Mouse (Mus musculus): ENCODE data around the gene Pde12. TPM values are rescaled to one million over a fixed set of nuclear protein-coding genes. Genes with fewer than 3 reads are reported as not detected.
"Not testable (repeated sequence)": the region's sequence is repeated elsewhere in the genome, so short reads cannot be mapped to it uniquely, and the experiment has no call there.

Pde12 gene
- polyA plus RNA-seq (2015; fragmentation: Nextera tagmentation; extraction: Ambion mirVana) = 8.4 and 9.6 TPM in 2 replicates

DNA sequence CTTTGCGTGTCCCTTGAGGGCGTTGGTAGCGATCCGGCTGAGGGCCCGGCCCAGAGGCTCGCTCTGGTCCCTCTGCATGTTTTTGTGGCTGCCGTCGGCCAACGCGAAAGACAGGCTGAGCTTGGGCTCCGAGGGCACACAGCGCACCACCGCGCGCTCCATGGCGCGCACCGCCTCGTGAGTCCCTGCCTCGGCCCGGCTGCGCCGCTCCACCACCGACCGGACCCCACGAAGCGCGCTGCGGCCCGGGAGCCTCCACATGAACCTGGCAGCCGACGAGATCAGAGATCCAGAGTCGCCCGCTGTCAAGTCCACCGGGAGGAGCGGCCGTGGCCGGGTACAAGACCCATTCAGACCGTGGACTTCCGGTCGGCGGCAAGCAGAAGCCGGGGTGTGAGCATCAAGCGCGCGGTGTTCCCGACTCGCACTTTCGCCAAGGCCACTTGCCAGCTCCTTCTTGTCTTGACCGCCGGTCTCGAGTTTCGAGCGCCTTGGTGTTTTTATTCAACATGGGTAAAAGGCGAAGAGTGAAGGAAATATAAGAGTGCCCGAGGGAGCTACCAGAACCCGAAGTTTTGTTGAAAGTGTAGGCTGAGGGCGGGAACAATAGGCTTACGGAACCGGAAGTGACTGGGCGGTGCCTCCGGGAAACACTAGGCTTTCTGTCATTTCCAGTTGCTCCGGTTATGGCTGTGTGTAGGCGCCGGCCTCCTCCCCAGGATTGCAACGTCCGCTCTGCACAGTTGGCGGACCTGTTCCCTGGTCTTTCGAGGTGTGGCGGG, at the start of gene Pde12:
TSS of gene Pde12 (minus strand) at position 592 of the 782 bp plus-strand sequence.
- ATAC-seq (ENCODE audit: low read depth) (peak; percentile 83), DNase-seq (peak; percentile 83)
- Histone ChIP-seq H3K27me3 (no peaks in the 10 kb centered on the region), H3K4me2 (peak within 1 kb of the TSS; percentile 98), H3K4me3 (replicated peaks) (peak within 1 kb of the TSS; percentile 95), H3K27ac (peak within 1 kb of the TSS; percentile 89), H3K4me1 (replicated peaks) (peaks cover 60% of the 10 kb centered on the region), H3K9ac (peak within 1 kb of the TSS; percentile 92), H3K36me3 (peaks cover 17% of the 10 kb centered on the region), H3K9me3 (replicated peaks) (no peaks in the 10 kb centered on the region)
- WGBS (ENCODE audit: insufficient replicate concordance) = under 1% methylated on average over 70 of the region's 70 CpGs

- H3K36me3 ChIP-seq = not testable (repeated sequence)
These were observed 35.6 kb upstream of the Pde12 start for GRCm38 (mm10) chr14:26705246-26705645.

DNA sequence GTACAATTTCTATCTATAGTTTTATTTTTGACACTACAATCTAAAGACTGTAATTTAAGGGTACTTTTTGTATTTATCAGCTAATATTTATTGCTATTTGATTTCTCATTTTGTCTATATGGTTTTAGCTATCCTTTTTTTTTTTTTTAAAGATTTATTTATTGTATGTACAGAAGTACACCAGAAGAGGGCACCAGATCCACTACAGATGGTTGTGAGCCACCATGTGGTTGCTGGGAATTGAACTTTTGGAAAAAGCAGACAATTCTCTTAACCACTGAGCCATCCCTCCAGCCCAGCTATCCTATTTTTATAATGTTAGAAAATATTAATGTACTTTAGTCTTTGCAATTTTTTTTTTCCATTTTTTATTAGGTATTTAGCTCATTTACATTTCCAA, 28.2 kb upstream of the Pde12 start:
- Histone ChIP-seq H3K9me3 (replicated peaks) (no peaks in the 10 kb centered on the region), H3K27me3 (no peaks in the 10 kb centered on the region), H3K4me1 (replicated peaks) (no peaks in the 10 kb centered on the region), H3K4me3 (replicated peaks) (no peak overlapping the region), H3K36me3 (no peaks in the 10 kb centered on the region), H3K27ac (no peak overlapping the region), H3K9ac (no peak overlapping the region), H3K4me2 (no peak overlapping the region)
- no peak for ATAC-seq (ENCODE audit: low read depth)
- DNase-seq = no peak

More at GRCm38 (mm10) chr14:26705246-26705645, 35.6 kb upstream of the Pde12 start:
- not testable (repeated sequence) for H3K9ac ChIP-seq; H3K4me1 ChIP-seq (replicated peaks); H3K4me2 ChIP-seq; DNase-seq; H3K9me3 ChIP-seq (replicated peaks); H3K27ac ChIP-seq; ATAC-seq (ENCODE audit: low read depth); H3K27me3 ChIP-seq; H3K4me3 ChIP-seq (replicated peaks)
- WGBS (ENCODE audit: insufficient replicate concordance) = 71% methylated on average over 5 of the region's 5 CpGs

- Histone ChIP-seq H3K27me3 (no peaks in the 10 kb centered on the region), H3K27ac (no peak within 1 kb of the TSS), H3K4me3 (replicated peaks) (no peak within 1 kb of the TSS), H3K36me3 (no peaks in the 10 kb centered on the region), H3K9me3 (replicated peaks) (no peaks in the 10 kb centered on the region), H3K9ac (no peak within 1 kb of the TSS), H3K4me1 (replicated peaks) (no peaks in the 10 kb centered on the region), H3K4me2 (no peak within 1 kb of the TSS)
- DNase-seq (no peak), ATAC-seq (ENCODE audit: low read depth) (no peak)
- 77% methylated on average over 3 of the region's 3 CpGs for WGBS (ENCODE audit: insufficient replicate concordance)
These were observed 23.3 kb upstream of the Pde12 start, which contains the start of gene Dnah12 for GRCm38 (mm10) chr14:26692974-26693373. Gene Dnah12, plus strand, starts transcription at chr14:26693274.

DNA sequence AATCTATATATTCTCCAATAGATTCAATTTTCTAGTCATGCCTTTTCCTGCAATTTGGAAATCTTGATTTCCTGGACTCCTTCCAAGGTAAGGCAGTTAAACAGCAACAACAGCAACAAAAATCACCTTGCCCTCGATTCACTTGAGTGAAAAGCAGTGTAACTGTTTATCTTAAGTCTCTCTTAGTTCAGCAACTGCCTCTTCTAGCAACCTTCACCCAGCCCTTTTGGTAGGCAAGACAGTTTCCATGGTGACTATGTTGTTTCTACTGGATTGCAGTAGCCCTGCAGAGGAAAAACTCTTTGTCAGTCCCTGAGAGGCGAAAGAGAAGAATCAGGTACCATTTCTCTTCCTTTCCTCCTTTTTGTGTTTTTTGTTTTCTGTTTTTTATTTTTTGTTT, 21.7 kb upstream of the Pde12 start:
- H3K9me3 ChIP-seq (replicated peaks) = no peaks in the 10 kb centered on the region
- H3K4me2 ChIP-seq = no peak overlapping the region
- no peak for DNase-seq
- no peaks in the 10 kb centered on the region for H3K36me3 ChIP-seq
- H3K27me3 ChIP-seq = no peaks in the 10 kb centered on the region
- H3K4me1 ChIP-seq (replicated peaks) = no peaks in the 10 kb centered on the region
- ATAC-seq (ENCODE audit: low read depth) = no peak
- H3K4me3 ChIP-seq (replicated peaks) = no peak overlapping the region
- H3K9ac ChIP-seq = no peak overlapping the region
- 54% methylated on average over 2 of the region's 2 CpGs for WGBS (ENCODE audit: insufficient replicate concordance)
- no peak overlapping the region for H3K27ac ChIP-seq

DNA sequence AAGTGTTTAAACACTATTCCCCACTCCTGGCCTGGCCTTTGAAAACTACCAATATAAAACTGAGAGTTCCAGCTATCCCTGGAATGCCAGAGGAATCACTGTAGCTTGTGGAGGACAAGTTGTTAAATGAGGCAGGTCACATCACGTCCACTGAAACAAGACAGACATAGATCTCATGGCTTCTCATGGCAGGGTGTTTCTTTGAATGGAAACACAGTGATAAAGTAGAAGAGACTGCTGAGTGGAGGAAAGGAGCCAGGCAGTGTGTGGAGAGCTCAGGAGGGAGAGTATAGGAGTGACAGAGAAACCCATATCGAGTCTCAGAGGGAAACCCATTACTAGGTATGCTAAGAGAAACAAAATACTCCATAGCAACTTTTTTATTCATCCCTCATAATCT, 21.0 kb upstream of the Pde12 start:
- ATAC-seq (ENCODE audit: low read depth) = no peak
- Histone ChIP-seq H3K9ac (no peak overlapping the region), H3K9me3 (replicated peaks) (no peaks in the 10 kb centered on the region), H3K4me1 (replicated peaks) (no peaks in the 10 kb centered on the region), H3K4me3 (replicated peaks) (no peak overlapping the region), H3K27me3 (no peaks in the 10 kb centered on the region), H3K27ac (no peak overlapping the region), H3K4me2 (no peak overlapping the region), H3K36me3 (no peaks in the 10 kb centered on the region)
- 39% methylated on average over 2 of the region's 2 CpGs for WGBS (ENCODE audit: insufficient replicate concordance)
- no peak for DNase-seq

GRCm38 (mm10) chr14:26675791-26676190, 6.1 kb upstream of the Pde12 start:
- Histone ChIP-seq H3K4me2 (peak overlapping the region; percentile 63), H3K4me3 (replicated peaks) (peak overlapping the region; percentile 36), H3K4me1 (replicated peaks) (peaks cover 47% of the 10 kb centered on the region), H3K9ac (peak overlapping the region; percentile 36), H3K27ac (peak overlapping the region; percentile 7; the same call in 1 of the 2 replicates), H3K9me3 (replicated peaks) (no peaks in the 10 kb centered on the region), H3K27me3 (no peaks in the 10 kb centered on the region), H3K36me3 (no peaks in the 10 kb centered on the region)
- DNase-seq = peak; percentile 50
- 40% methylated on average over 5 of the region's 5 CpGs for WGBS (ENCODE audit: insufficient replicate concordance)
- ATAC-seq (ENCODE audit: low read depth) = peak; percentile 84

DNA sequence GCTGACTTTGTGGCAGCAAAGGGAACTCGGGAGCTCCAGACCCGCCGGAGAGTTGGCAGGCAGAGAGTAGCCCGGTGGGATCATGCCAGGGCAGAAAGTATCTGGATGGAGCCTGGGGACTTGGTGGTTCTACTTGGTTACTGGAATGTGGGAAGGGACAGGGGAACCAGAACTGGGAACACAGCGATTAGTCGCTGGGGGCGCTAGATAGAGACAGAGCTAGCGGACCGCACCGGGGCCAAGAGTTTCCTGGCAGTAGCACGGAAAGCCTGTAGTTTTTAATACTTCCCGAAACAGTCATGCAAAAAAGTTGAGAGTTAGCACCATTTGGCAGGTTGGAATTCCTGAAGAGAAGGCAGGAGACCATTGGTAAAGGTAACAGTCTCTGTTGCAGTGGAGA, 5.7 kb upstream of the Pde12 start:
- H3K27me3 ChIP-seq = no peaks in the 10 kb centered on the region
- H3K9me3 ChIP-seq (replicated peaks) = no peaks in the 10 kb centered on the region
- H3K4me2 ChIP-seq = peak overlapping the region; percentile 63
- H3K27ac ChIP-seq = peak overlapping the region; percentile 7; the same call in 1 of the 2 replicates
- ATAC-seq (ENCODE audit: low read depth) = peak; percentile 78
- no peaks in the 10 kb centered on the region for H3K36me3 ChIP-seq
- peak overlapping the region; percentile 36 for H3K9ac ChIP-seq
- WGBS (ENCODE audit: insufficient replicate concordance) = 19% methylated on average over 12 of the region's 12 CpGs
- H3K4me3 ChIP-seq (replicated peaks) = peak overlapping the region; percentile 36
- H3K4me1 ChIP-seq (replicated peaks) = peaks cover 51% of the 10 kb centered on the region
- peak; percentile 40 for DNase-seq

DNA sequence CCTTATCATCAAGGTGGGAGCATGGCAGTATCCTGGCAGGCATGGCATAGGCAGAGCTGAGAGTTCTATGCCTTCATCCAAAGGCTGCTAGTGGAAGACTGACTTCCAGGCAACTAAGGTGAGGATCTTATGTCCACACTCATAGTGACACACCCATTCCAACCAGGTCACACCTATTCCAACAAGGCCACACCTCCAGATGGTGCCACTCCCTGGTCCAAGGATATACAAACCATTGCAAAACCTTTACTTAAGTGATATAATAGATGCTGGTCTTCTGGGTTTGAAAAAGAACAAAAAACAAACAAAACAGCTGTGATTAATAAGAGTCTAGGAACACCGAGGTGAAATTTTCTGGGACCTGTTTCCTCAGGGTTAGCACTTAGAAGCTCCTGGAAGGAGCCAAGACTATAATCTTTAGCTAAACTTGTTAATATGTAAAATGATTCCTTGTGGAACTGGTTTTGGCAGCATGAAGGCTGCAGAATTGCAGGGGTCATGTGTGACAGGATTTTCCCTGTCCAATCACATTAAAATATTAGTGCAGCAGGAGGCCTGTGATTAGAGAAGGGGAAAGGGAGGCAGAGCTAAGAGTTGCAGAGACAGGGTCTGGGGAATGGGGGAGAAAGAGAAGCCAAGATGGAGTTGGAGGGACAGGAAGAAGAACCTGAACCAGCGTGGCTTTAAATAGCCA, 4.9 kb upstream of the Pde12 start:
- H3K9ac ChIP-seq; H3K4me3 ChIP-seq (replicated peaks); ATAC-seq (ENCODE audit: low read depth); DNase-seq; H3K36me3 ChIP-seq; H3K27ac ChIP-seq; H3K9me3 ChIP-seq (replicated peaks); H3K27me3 ChIP-seq; H3K4me2 ChIP-seq: not testable (repeated sequence)
- WGBS (ENCODE audit: insufficient replicate concordance) = 81% methylated on average over 2 of the region's 2 CpGs
- H3K4me1 ChIP-seq (replicated peaks) = peaks cover 52% of the 10 kb centered on the region

DNA sequence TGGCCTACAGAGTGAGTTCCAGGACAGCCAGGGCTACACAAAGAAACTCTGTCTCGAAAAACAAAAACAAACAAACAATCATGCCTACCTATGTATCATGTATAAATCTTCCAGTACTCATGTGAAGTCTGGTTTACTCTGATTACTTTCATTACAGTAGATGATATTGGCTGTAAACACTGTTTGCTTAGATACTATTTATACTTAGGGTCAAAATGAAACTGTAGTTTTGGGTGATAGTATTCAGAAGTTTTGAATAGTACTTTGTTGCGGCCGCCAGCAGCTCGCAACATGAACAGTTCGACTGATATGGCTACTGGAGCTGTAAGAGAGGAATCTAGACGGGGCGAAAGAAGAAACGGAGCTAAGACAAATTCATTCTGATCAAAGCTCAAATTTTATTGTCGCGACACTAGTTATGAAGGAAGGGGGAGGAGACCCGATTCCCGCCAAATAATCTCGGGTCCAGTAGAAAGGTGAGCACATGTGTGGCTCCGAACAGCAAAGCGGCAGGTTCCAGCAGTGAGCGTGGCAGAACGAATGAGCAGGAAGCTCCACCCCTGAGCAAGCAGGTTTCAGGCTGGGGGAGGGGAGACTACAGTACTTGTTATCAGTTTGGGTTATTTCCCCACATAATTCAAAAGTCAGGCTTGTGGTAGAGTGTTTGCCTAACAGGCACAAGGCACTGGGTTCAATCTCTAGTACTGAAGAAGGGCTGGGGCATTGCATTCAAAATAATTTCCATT, 2.4 kb upstream of the Pde12 start:
- H3K27ac ChIP-seq = peak overlapping the region; percentile 43; the same call in 1 of the 2 replicates
- not testable (repeated sequence) for H3K27me3 ChIP-seq; ATAC-seq (ENCODE audit: low read depth); H3K36me3 ChIP-seq; H3K9me3 ChIP-seq (replicated peaks)
- H3K4me1 ChIP-seq (replicated peaks) = peaks cover 64% of the 10 kb centered on the region
- H3K9ac ChIP-seq = peak overlapping the region; percentile 47; the same call in 1 of the 2 replicates
- 36% methylated on average over 17 of the region's 17 CpGs for WGBS (ENCODE audit: insufficient replicate concordance)
- peak overlapping the region; percentile 98 for H3K4me2 ChIP-seq
- H3K4me3 ChIP-seq (replicated peaks) = peak overlapping the region; percentile 41
- peak; percentile 42 for DNase-seq

DNA sequence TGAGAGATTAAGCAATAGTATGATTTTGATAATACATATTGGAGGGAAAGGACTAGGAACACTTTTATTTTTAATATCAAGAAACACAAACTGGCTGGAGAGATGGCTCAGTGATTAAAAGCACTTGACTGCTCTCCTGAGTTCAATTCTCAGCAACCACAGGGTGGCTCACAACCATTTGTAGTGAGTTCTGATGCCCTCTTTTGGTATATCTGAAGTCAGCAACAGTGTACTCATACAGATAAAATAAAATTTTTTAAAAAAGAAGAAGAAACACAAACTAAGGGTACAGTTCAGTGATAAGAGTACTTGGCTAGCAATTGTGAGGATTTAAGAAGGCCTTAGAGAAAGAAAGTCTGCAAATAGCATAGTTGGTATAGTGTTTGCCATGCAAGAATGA, 1.3 kb upstream of the Pde12 start:
- Histone ChIP-seq H3K4me1 (replicated peaks) (peaks cover 72% of the 10 kb centered on the region), H3K36me3 (peaks cover 5% of the 10 kb centered on the region), H3K27me3 (no peaks in the 10 kb centered on the region), H3K9ac (peak overlapping the region; percentile 92; the same call in 1 of the 2 replicates), H3K9me3 (replicated peaks) (no peaks in the 10 kb centered on the region), H3K27ac (peak overlapping the region; percentile 89; the same call in 1 of the 2 replicates), H3K4me2 (peak overlapping the region; percentile 98), H3K4me3 (replicated peaks) (peak overlapping the region; percentile 95)
- DNase-seq (no peak), ATAC-seq (ENCODE audit: low read depth) (no peak)
